Comparison of ENCODE assay signal across 8 mouse cellular contexts in the genomic region with DNA sequence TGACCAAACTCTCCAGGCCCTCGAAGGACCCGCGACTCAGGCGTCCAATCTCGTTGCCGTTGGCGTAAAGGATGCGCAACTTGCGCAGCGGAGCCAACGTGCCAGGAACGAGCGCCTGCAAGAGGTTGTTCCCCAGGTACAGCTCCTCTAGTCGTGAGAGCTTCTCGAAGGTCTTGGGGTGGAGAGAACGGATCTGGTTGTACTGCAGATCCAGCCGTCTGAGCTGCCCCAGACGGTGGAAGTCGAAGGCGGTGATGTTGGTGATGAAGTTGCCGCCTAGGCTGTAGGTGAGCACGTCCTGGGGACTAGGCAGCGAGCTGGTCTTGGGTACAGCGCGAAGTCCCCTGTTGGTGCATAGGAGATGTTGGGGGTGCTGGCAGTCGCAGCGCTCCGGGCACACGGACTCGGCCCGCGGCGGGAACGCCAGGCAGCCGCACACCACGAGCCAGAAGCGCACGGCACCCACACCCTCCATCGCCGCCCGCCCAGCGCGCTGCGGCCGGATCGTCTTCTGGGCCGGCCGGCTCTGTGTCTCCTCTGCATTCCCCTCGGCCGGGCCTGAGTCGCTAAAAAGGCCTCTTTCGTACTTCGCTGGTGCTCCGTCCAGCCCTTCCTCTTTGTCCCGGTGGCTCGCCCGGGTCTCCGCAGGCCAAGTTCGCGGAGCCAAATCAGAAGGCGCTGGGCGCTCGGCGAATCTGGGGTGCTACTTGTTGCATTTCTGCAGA. TPM values are rescaled to one million over a fixed set of nuclear protein-coding genes. Genes with fewer than 3 reads are reported as not detected.
A peak's percentile ranks its signal among the peaks of the same experiment; 100 is the strongest.
DNase-seq lines count a peak whose midpoint lies in the region; ATAC-seq and TF ChIP-seq lines count a peak whose summit lies in the region.

No protein-coding gene starts in this region.

- TF ChIP-seq CTCF in liver, embryonic 14.5 days (IDR thresholded peaks at IDR 0.05; ENCODE audit: low read depth), result no peak

- peak overlapping the region; percentile 56 for H3K4me3 ChIP-seq in hindbrain, embryonic 11.5 days (ENCODE audit: low read depth, low read length)
- H3K4me3 ChIP-seq in liver, embryonic 14.5 days (ENCODE audit: insufficient read depth in 1 of 2, low read depth in 2 of 2, low read length in 2 of 2), result peak overlapping the region; percentile 15 to 34; a peak in 3 of 4 replicates
- peak overlapping the region; percentile 57 for H3K4me3 ChIP-seq in neural tube, embryonic 11.5 days (ENCODE audit: low read depth, low read length)

- no peaks in the 10 kb centered on the region for H3K36me3 ChIP-seq in hindbrain, embryonic 11.5 days (ENCODE audit: control insufficient read depth, insufficient read depth, low read length)
- H3K36me3 ChIP-seq in liver, embryonic 14.5 days (replicated peaks; ENCODE audit: control insufficient read depth, insufficient read depth, low read depth), result no peaks in the 10 kb centered on the region
- no peaks in the 10 kb centered on the region for H3K36me3 ChIP-seq in neural tube, embryonic 11.5 days (ENCODE audit: control insufficient read depth, insufficient read depth, low read length)

- no peak for TF ChIP-seq EP300 in liver, embryonic 14.5 days (IDR thresholded peaks at IDR 0.05; ENCODE audit: low read depth)

- H3K27ac ChIP-seq in hindbrain, embryonic 11.5 days (ENCODE audit: low read depth, low read length), result peak overlapping the region; percentile 68
- H3K27ac ChIP-seq in liver, embryonic 14.5 days, result no peak overlapping the region
- H3K27ac ChIP-seq in neural tube, embryonic 11.5 days (ENCODE audit: low read depth, low read length), result peak overlapping the region; percentile 80

- DNase-seq in cerebellum, adult 11 months, result peak; percentile 7
- no peak for DNase-seq in cerebellum, adult 11-12 months
- peak; percentile 7 for DNase-seq in thymus, postnatal 4 days
- no peak for DNase-seq in thymus, postnatal 0 days (ENCODE audit: low spot score)
- DNase-seq in hindbrain, embryonic 11.5 days (ENCODE audit: low spot score), result peak; percentile 70
- DNase-seq in liver, embryonic 14.5 days (ENCODE audit: low read depth in 3 of 3, low spot score in 3 of 3), result no peak
- DNase-seq in neural tube, embryonic 11.5 days (ENCODE audit: low spot score), result peak; percentile 52
- DNase-seq in B cell, adult 2 months, result no peak

- 0 out of 2 replicates have a peak, but pooled peaks have one; percentile 30 for ATAC-seq in hindbrain, embryonic 11.5 days (ENCODE audit: low FRiP score)
- no peak for ATAC-seq in liver, embryonic 14.5 days (ENCODE audit: insufficient read depth)
- ATAC-seq in neural tube, embryonic 11.5 days (ENCODE audit: insufficient read depth, low FRiP score, low TSS enrichment), result no peak

- H3K9ac ChIP-seq in hindbrain, embryonic 11.5 days (ENCODE audit: low read depth, low read length), result peak overlapping the region; percentile 73
- no peak overlapping the region for H3K9ac ChIP-seq in liver, embryonic 14.5 days (replicated peaks)
- H3K9ac ChIP-seq in neural tube, embryonic 11.5 days (ENCODE audit: low read length), result peak overlapping the region; percentile 81

- peaks cover 18% of the 10 kb centered on the region for H3K4me1 ChIP-seq in hindbrain, embryonic 11.5 days (replicated peaks; ENCODE audit: control insufficient read depth, insufficient read depth, low read length)
- no peaks in the 10 kb centered on the region for H3K4me1 ChIP-seq in liver, embryonic 14.5 days (replicated peaks; ENCODE audit: control insufficient read depth in 2 of 2, insufficient read depth in 2 of 2, low read length in 1 of 2)
- peaks cover 20% of the 10 kb centered on the region for H3K4me1 ChIP-seq in neural tube, embryonic 11.5 days (ENCODE audit: control insufficient read depth, insufficient read depth, low read length)

- no peaks in the 10 kb centered on the region for H3K9me3 ChIP-seq in hindbrain, embryonic 11.5 days (ENCODE audit: control insufficient read depth, low read length)
- no peaks in the 10 kb centered on the region for H3K9me3 ChIP-seq in liver, embryonic 14.5 days (ENCODE audit: control insufficient read depth, low read length)
- no peaks in the 10 kb centered on the region for H3K9me3 ChIP-seq in neural tube, embryonic 11.5 days (ENCODE audit: control insufficient read depth, low read length)

- peaks cover 36% of the 10 kb centered on the region for H3K27me3 ChIP-seq in hindbrain, embryonic 11.5 days (ENCODE audit: control insufficient read depth, insufficient read depth, low read length)
- peaks cover 56% of the 10 kb centered on the region for H3K27me3 ChIP-seq in liver, embryonic 14.5 days (ENCODE audit: control insufficient read depth, insufficient read depth, low read length)
- H3K27me3 ChIP-seq in neural tube, embryonic 11.5 days (ENCODE audit: control insufficient read depth, insufficient read depth, low read length), result peaks cover 33% of the 10 kb centered on the region

- WGBS in hindbrain, embryonic 11.5 days, result 1% methylated on average over 51 of the region's 64 CpGs
- WGBS in liver, embryonic 14.5 days (ENCODE audit: insufficient replicate concordance), result 2% methylated on average over 64 of the region's 64 CpGs
- WGBS in neural tube, embryonic 11.5 days, result under 1% methylated on average over 64 of the region's 64 CpGs

- peak overlapping the region; percentile 76 for H3K4me2 ChIP-seq in hindbrain, embryonic 11.5 days (replicated peaks; ENCODE audit: low read depth, low read length)
- H3K4me2 ChIP-seq in liver, embryonic 14.5 days (ENCODE audit: low read depth), result peak overlapping the region; percentile 48
- H3K4me2 ChIP-seq in neural tube, embryonic 11.5 days (ENCODE audit: low read depth), result peak overlapping the region; percentile 85

RNA-seq across cellular contexts. Expression of gene Tril, which starts 0.7 kb away (rescaled TPM):
- 1.9 and 2.0 TPM in 2 replicates for polyA plus RNA-seq in thymus, postnatal 0 days (2015; fragmentation: Nextera tagmentation; extraction: Ambion mirVana)
- 14.6 and 17.0 TPM in 2 replicates for polyA plus RNA-seq in hindbrain, embryonic 11.5 days (2014; fragmentation: Nextera tagmentation; extraction: Ambion mirVana)
- 0.15 and 0.16 TPM in 2 replicates for polyA plus RNA-seq in liver, embryonic 14.5 days (2012; rRNA removed)
- 0.19 and 0.27 TPM in 2 replicates for polyA plus RNA-seq in liver, embryonic 14.5 days (2014; fragmentation: Nextera tagmentation; extraction: Ambion mirVana)
- 19.6 and 24.0 TPM in 2 replicates for polyA plus RNA-seq in neural tube, embryonic 11.5 days (2014; fragmentation: Nextera tagmentation; extraction: Ambion mirVana)

Comparison
In these comparisons a context has a peak if more than half of its experiments do, and no peak if none do; other contexts are left out.
1. DNase-seq: peak in cerebellum, adult 11 months (single experiment), thymus, postnatal 4 days (single experiment), hindbrain, embryonic 11.5 days (single experiment) and neural tube, embryonic 11.5 days (single experiment); none in cerebellum, adult 11-12 months (single experiment), thymus, postnatal 0 days (single experiment), liver, embryonic 14.5 days (0 of 3) and B cell, adult 2 months (0 of 2).
2. Peak in every context shown above with its lines, with median percentiles within 50 percentile points of each other: H3K4me2 ChIP-seq and H3K4me3 ChIP-seq.